Mouse (Mus musculus) spleen, adult 18-20 months (tissue): ENCODE measurements around the gene Disp1.
A peak's percentile ranks its signal among the peaks of the same experiment; 100 is the strongest.

ENCODE experiments used
- DNase-seq, 2 experiments: peaks; one replicate each; pipeline ENCODE4 v3.0.0; 2022; ENCODE audit warnings: mixed read lengths in 2 of 2

Gene Disp1

DNA sequence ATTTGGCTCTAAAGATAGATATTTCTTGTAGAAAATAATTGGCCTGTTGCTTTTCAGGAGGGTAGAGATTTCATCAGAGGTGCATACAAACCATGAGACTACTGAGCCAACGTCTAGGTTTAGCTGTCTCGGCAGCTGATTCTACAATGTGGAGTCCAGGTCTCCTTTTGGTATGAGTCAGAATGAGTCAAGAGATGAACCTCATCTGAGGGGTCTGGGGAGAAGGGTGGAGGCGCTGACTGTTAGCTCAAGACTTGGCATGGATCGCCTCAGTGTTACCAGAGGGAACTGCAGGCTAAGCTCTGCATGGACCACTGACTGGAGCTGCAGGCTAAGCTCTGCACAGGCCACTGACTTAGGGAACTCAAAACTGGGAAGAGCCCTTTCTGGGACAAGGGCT lies 138.9 kb downstream of the Disp1 start:
- no peak for DNase-seq

DNA sequence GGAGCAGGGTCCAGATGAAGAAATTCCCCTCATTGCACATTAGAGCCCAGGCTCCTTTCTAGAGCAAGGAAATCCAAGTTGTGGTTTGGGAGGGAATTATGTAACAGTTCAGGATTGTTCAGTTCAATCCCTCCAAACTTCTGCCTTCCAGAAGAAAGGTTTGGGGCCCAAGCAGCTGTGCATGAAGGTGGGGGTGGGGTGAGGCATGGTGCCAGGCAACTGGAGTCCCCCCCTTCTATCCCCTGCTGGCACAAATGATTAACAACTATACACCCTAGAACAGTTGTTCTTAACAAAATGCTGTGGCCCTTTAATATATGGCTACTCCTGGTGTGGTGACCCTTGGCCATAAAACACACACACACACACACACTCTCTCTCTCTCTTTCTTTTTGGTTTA lies 140.2 kb downstream of the Disp1 start:
- DNase-seq, result no peak

DNA sequence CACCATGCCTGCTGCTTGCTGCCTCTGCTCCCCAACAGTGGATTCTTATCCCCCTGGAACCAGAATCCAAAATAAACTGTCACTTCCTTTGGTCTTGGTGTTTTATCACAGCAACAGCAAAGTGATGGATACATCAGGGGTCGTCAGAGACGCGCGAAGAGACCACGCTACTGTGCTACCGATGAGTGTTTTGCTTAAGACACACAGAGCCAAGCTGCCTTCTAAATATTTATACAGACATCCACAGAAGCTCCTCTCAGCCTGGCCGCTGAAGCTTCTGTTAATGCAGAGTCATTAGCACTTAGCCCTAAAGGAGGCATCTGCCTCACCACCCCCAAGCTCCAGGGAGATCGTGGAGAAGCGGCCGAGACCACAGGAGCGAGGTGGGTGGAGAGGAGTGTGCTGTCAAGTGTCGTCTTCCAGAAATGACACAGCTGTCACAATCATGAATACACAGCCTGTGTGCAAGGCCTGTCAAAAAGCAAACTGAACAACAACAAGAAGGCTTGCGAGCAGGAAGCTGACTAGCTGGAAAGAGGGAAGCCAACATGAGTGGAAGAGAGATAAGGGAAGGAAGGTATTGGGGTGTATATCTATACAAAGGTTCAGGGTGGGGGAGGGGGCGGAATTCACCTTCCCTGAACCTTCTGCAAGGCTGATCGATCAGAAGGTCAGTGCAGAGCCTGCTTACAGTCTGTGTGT lies 146.1 kb downstream of the Disp1 start:
- no peak for DNase-seq

DNA sequence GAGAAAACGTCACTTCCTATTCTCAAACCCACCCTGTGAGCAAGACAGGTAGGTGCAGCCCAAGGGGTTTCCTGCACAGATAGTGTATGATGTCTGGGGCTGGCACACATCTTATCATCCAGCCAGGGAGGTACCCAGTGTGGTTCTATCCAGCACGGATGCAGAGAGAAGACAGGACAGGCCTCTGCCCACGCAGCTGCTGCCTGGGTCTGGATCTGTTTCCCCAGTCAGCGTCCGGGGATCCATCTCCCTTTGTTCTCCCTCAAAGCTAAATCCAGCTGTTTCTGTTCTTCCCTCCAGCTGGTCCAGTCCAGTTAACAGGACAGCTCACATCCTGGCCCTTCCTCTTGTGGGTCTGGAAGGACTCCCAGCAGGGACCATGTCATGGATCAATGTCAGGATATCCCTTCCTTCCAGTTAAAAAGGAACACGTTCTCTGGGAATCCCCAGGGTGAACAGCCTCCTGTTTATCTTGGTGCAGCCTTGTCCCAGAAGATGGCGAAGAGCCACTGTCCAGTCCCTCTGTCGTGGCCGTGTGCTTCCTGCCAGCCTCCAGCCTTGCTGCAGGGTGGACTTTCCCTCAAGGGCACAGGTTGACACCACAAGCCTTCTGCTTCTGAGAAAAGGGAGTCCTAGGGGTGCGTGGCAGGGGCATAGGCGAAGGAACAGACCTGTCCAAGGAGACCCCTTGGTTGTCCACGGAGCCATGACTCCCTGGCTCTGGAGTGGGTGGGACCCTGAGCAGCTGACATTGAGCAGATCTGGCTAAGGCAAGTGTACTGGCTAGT lies 148.9 kb downstream of the Disp1 start:
- no peak for DNase-seq

DNA sequence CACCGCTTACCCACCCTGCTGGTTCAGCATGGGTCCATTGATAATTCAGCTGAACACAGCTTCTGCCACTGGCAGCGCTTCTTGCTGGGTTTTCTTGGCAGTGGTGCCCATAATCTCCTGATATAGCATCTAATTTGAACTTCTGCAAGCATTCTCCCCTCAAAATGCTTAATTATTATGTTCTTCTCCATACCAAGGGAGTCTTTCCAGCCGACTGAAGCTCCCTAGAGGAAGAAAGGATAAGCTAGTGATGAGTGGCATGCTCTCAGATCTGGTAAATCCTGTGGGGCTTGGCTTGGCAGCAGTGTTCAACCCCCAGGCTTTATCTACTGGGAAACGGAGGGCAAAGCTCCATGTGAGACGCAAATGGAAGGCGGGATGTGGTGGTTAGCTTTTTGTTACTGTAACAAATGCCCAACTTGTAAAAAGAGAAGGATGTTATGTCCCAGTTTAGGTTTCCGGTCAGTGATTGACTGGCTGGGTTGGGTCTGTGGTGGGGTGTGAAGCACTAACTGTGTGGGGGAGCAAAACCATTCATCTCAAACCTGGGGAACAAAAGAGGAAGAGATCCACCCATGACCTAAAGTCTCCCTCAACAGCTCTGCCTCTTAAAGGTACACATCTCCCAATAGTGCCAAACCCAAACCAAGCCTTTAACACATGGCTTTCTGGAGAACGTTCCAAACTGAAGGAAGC lies 151.2 kb downstream of the Disp1 start:
- no peak for DNase-seq

DNA sequence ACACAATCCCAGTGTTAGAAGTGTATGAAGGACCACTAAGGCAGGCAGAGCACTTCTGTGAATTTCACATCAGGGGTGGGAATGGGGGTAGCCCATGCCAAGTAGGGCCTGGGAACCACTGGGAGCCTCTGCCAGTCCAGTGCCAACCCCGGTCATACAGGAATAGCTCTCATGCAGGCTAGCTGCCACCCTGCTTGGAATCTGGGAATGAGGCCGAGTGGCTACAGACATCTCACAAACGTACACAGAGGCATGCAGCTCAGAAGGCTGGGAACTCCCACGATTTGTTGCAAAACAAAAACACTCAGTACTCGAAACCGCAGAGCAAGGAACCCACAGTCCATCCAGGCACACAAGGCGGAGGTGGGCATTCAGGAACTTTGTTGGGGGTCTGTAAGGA lies 153.5 kb downstream of the Disp1 start:
- no peak for DNase-seq

DNA sequence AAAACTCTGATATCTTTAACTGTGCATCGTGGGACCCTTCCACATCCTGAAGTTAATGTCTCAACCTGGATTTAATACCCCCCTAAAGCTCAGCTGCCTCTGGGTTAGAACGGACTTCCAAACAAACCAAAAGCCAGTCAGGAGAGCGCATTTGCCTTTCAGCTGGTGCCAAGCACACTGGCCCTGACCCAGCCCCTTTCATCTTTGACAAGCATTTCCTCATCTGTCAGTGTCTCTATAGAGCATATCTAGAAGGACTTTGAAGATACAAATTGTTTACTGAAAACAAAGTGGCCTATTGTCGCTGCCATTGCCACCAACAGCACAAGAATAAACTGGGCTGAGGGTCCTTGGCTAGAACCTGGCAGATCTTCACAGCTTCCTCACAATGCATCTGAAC lies 154.3 kb downstream of the Disp1 start:
- DNase-seq, result no peak

DNA sequence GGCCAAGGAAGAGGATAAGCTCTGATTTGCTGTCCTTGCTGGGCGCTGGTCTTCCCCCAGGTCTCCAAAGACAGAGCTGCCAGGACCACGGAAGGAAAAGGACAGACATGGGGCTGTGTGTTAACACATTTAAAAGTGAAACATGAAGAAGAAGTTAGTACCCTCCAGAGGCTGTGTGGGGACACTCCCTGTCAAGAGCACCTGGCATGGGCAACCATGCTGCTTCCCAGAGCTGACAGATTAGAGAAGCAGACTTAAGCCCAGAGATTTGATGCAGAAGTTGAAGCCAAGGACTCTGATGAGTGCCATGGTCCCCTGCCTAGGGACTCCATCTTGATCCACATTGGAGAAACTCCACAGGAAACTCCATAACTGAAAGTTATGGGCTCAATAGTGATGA lies 160.7 kb downstream of the Disp1 start:
- no peak for DNase-seq

DNA sequence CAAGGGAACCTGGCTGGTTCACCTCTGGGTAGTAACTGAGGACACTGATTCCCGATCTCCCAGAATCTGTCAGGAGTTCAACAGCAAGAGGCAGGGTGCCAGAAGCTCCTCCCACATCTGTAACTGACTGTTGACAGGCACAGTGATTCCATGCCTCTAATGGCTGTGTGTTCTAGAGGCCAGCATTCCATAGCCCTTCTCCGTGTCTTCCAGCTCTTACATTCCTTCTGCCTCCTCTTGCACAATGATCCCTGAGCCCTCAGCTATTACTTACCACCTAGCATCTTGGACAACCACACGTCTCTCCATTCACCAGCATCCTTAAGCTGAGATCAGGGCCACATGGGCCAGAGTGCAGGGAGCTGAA lies 165.1 kb downstream of the Disp1 start:
- no peak for DNase-seq

DNA sequence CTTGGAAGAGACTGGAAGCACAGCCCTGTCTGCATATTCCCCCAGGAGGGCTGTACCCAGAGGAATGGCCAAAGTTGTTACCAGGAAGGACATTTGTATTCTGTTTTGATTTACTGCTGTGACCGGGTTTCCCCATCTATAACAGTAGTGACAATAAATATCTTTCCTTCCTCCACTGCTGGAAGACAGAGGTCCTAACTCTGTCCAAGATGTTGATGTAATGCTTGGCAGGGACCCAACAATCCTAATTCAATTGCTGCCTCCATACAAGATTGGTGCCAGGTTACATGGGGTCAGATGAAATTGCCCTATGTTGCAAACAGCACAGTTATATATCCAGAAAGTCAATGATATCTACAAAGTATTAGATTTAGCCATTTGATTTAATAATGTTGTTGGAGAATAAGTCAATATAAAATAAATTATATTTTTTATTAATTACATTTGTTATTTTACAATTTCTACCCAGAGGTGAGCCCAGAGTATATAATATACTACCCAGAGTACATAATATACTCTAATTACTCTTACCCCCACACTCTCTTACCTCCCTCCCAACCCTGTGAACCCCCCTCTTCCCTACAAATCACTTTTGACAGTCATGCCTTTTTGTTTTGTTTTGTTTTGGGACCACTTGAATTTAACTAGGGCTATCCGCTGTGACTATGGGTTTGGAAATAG lies 165.6 kb downstream of the Disp1 start:
- no peak for DNase-seq

DNA sequence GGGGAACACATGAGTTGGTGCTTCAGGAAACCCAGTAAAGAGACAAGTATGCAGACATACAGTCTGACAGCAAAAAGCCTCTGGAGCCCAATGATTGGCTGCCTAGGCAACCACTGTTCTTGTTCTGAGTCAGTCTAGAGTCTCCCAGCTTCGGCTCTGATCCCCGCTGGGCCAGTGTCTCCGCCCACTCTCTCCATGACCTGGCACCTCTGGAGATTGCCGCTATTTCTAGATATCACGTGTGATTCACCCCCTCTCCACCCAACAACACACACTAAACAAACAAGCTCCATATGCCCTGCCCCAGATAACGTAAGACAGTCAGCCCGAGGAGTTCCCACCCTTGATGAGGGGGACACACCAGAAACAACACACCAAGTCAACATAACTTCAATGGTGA lies 168.7 kb downstream of the Disp1 start:
- DNase-seq, result no peak

DNA sequence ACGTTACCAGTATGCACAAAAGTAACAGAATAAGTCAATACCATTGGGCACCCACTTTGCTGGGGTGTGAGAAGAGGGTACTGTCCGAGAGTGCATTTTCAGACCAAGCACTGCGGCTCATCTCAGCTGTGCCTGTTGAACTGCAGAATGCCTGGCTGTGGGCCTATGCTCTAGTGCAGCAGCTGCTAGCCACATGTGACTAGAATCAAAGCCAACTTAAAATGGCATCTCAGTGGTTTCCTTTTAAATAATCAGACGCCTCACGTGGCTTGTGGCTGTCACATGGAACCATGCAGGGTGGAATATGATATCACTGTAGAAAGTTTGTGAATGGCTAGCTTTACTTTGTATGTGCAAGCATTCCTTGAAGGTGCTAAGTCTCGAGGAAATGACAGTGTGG lies 172.0 kb downstream of the Disp1 start:
- DNase-seq, result no peak

DNA sequence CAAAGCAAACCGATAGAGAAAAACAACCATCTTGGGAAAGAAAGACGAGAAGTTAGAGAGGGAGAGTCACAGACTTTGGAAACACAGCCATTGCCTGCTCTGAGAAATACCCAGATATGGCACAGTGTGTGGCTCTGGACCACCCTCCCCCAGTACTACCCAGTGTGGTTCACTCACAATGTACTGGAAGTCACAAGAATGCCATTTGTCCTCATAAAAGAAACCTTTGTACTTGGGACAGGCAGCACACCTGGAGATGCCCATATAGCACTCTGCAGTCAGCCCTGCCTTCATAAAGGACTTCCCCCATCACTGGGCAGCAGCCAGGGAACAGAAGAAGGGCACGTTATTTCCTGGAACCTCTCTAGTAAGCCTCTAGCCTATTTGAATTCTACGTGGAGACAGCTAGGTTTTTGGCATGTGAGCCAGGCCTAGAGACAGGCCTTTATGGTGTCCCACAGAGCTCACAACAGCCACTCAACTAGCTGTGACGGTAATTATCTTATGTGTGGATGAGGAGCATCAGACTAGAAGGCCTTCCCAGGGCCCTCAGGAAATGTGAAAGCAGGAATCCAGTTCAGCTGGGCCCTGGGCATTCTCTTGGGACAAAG lies 173.3 kb downstream of the Disp1 start:
- DNase-seq, result no peak

DNA sequence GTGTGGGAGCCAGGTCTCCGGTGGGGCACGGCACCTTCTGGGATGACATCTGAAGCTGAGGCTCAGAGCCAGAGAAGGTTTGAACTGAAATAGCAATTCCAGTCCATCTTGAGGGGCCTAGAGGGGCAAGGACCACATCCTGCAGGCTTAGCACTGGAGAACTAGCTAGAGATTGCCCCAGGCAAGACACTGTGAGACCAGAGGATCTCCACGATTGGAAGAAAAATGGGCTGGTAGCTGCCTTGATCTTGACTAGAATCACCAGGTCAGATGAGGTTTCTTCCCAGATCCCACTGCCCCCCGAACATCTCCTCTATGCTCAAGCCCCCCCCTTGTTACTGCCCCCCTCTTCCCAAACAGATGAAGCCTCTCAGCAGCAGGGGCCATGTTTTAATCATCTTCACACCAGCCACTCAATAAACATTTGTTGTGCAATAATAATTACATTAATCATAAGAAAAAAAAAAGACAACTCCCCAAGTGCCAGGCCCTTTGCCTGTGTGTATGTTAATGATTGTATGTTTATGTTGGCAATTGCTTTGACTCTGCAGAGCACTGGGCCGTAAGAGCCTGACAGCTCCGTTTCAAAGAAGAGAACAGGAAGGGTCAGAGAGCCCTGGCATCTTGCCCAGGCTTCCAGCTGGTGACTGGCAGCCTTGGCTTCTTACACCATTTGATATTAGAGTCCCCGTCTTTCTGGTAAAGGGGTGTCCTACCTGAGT lies 174.0 kb downstream of the Disp1 start:
- no peak for DNase-seq

DNA sequence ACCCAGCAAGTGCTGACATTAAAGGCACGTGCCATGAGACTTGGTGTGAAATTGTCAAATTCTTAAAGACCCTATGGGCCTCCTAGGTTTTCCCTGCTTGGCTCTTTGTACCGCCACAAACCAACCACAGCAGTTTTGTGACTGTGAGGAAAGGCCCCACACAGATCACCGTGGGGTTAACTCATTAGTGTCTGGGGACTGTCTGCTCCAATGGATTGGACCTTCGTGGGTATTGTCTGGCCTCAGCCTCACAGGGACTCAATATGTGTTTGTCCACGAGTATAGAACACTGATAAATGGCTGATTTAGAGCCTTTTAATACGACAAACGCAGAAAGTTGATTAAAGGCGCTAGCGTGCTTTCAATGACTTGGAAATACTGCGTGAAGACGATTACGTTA lies 175.2 kb downstream of the Disp1 start:
- no peak for DNase-seq

DNA sequence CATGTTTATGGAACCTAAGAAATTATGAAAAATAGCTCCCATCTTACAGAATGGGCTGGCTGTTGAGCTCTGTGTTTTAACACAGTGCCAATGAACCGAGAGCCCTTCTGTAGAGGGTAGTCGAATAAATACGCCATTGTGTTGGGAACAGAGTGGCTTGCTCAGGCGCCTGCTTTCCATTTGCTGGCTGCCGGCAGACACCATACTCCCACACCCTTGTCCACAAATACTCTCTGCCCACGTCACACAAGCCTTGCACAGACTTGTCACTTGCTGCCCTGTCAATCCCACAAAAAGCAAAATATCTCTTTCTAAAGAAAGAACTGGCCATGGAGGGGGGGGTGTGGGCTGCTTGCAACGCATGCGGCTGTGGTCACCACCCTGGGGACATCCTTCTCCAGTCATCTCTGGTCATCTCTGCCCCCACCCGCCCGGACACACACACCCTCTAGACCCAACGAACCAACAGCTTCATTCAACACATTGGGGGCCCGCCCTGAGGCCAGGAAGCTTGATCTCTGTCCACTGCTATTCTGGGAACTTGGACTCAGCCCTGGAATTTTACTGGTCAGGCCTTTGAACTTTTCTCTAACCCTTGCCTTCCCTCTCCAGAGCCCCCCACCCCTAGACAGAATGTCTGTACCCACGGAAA lies 178.0 kb downstream of the Disp1 start:
- DNase-seq, result no peak

DNA sequence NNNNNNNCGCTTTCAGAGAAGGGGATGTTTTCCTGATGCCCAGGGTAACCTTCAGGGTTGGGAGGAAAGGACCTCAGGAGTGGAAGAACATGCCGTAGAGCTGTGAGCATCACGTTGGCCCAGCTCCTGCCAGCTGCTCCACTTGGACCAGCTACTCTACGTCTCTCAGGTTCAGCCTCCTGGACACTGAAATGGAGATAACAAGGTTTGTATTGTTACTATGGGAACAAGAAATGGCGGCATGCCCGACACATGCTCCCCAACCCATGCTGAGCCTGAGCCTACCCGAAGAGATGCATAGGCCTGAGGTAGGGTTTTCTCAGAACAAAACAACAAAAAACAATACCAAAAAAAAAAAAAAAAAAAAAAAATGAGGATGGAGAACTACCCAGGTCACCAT lies 179.6 kb downstream of the Disp1 start:
- DNase-seq, result no peak

DNA sequence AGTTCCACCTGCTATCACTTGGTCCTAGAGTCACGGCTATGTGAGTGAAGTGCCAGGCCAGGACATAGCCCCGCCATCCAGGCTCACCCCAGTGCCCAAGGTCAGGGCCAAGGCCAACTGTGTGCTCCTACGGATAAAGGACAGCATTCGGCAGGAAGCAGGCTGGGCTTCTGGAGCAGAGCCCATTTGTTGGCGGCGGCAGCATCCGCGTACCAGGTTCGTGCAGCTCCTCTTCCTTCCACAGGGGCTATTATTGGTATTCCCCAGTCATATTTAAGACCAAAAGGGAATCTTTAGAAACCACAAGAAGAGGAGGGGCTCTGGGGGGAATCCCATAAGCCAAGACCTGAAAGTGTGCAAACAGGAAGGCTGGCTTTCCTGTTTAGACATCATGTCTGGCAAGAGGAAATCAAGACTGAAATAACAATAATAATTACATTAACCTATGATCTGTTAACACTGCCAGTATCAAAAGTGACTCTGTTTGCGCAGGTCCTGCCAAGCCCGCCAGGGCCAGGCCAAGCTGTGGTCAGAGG lies 180.4 kb downstream of the Disp1 start:
- peak in 1 of 2 experiments; percentile 7 for DNase-seq

DNA sequence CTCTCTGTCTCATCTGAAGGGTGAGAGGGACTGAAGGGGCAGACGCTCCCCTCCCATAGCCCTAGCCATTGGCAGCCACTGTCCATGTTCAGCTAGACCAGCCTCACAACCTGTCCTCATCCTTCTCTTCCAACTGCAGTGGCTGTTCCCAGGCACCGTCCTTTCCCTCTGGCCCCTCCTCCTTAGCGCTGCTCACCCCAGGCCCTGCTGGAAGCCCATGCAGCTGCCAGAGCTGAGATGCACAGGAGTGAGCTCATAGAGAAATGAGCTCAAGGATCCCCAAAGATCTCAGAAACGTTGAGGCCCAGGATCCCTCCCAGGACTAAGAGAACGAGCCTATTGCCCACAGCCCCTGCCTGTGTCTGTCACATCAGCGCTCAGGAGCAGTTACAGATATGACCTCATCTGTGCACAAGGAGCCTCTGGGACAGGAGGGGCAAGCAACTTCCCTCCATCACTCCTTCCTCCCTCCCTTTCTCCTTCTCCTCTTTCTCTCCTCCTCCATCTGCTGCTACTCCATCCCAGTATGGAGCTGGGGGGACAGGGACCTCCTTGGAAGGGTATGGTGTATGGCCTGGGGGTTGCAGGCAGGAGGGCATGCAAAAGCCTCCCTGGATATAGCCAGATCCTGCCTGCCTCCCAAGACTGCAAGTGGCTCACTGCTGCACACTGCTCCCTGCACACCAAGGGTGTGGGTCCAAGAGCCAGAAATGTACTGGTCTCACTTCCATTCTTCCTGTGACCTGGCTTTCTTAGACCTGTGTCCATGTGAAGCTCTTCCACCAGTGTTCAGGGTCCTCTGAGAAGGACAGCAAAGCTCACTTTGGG lies 181.2 kb downstream of the Disp1 start:
- no peak for DNase-seq

DNA sequence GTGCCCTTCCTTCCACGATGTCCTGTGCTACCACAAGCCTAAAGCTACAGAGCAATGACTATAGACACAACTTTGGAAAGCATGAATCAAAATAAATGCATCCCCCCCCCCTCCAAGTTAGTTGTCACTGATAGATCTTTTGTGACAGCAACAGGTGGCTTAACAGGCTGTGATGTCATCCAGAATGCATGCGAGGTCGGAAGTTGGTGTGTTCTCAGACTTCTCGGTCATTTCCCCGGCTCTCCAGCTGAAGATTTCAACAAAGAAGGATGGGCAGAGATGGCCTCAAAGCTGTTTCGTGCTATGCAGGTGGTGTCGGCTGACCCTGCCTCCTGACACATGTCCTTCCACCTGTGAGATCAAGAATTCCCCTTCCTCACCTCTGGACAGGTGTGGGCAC lies 181.9 kb downstream of the Disp1 start:
- no peak for DNase-seq
